Mouse (Mus musculus) stomach, embryonic 14.5 days (tissue): ENCODE results near the gene Mogat2. TPM values are rescaled to one million over a fixed set of nuclear protein-coding genes. Genes with fewer than 3 reads are reported as not detected.

Source experiments
- ATAC-seq: fragments of 200-750 bp; cut with Nextera tagmentation; 2 replicates; pipeline ENCODE4 v1.8.0; 2017; ENCODE audit warnings: low read depth, moderate TSS enrichment; ENCODE audit not compliant: insufficient number of reproducible peaks, insufficient read depth, low FRiP score
- H3K27ac ChIP-seq: fragments of 300-500 bp; sonication (generic); 2 replicates; pipeline ENCODE4 v1.5.1; 2014; ENCODE audit warnings: mild to moderate bottlenecking, low read length, moderate library complexity, mixed read lengths
- H3K27me3 ChIP-seq: fragments of 300-500 bp; sonication (generic); 2 replicates; pipeline ENCODE4 v1.6.1; 2014; ENCODE audit warnings: low read length, control low read depth, mixed read lengths; ENCODE audit not compliant: control insufficient read depth, insufficient read depth
- H3K36me3 ChIP-seq: fragments of 300-500 bp; sonication (generic); 2 replicates; pipeline ENCODE4 v1.6.1; 2014; ENCODE audit warnings: mild to moderate bottlenecking, control low read depth, low read length, moderate library complexity, mixed read lengths; ENCODE audit not compliant: control insufficient read depth, insufficient read depth
- H3K4me1 ChIP-seq: fragments of 300-500 bp; sonication (generic); 2 replicates; pipeline ENCODE4 v1.6.1; 2014; ENCODE audit warnings: low read length, control low read depth, mixed read lengths; ENCODE audit not compliant: control insufficient read depth, insufficient read depth
- H3K4me2 ChIP-seq: fragments of 300-500 bp; sonication (generic); replicated peaks from 2 replicates; pipeline ENCODE4 v1.6.1; 2014; ENCODE audit warnings: low read depth, low read length, control low read depth
- H3K4me3 ChIP-seq: fragments of 300-500 bp; sonication (generic); 2 replicates; pipeline ENCODE4 v1.5.1; 2014; ENCODE audit warnings: low read depth, low read length, control low read depth
- H3K9ac ChIP-seq: fragments of 300-500 bp; sonication (generic); replicated peaks from 2 replicates; pipeline ENCODE4 v1.6.1; 2014; ENCODE audit warnings: low read depth, mild to moderate bottlenecking, control low read depth, low read length, moderate library complexity, mixed read lengths
- H3K9me3 ChIP-seq: fragments of 300-500 bp; sonication (generic); 2 replicates; pipeline ENCODE4 v1.6.1; 2016; ENCODE audit warnings: low read depth, low read length, control low read depth; ENCODE audit not compliant: control insufficient read depth
- WGBS: fragments of 180-500 bp; shearing (Covaris S2); extraction: QIAGEN DNeasy Blood & Tissue Kit; methylation state at CpG from one replicate; pipeline ENCODE4 v1.1.7; 2014; 5-methylcytosine and 5-hydroxymethylcytosine counted together
- polyA plus RNA-seq: library from polyadenylated mRNA; unstranded; fragments of >200 nt; fragmentation: Nextera tagmentation; extraction: Ambion mirVana; gene quantifications from 2 replicates; pipeline ENCODE4 v1.2.1, GENCODE M21; 2014

Mogat2 gene
- polyA plus RNA-seq, 1 experiment from 2014 or later: 7.5 TPM

- Histone ChIP-seq H3K4me1 (0 out of 2 replicates have a peak, but pooled peaks cover 4% of the 10 kb centered on the region), H3K4me2 (no peak overlapping the region), H3K36me3 (no peaks in the 10 kb centered on the region), H3K9ac (no peak overlapping the region), H3K4me3 (no peak overlapping the region), H3K9me3 (no peaks in the 10 kb centered on the region), H3K27me3 (no peaks in the 10 kb centered on the region), H3K27ac (no peak overlapping the region)
- no peak for ATAC-seq
- 64% methylated on average over 7 of the region's 7 CpGs for WGBS
Observed at GRCm38 (mm10) chr7:99230061-99230747, 8.2 kb downstream of the Mogat2 start.

GRCm38 (mm10) chr7:99229411-99229810 lies 9.0 kb downstream of the Mogat2 start:
- no peak overlapping the region for H3K9ac ChIP-seq
- WGBS: 10% methylated on average over 2 of the region's 2 CpGs
- H3K36me3 ChIP-seq: no peaks in the 10 kb centered on the region
- H3K4me1 ChIP-seq: 0 out of 2 replicates have a peak, but pooled peaks cover 8% of the 10 kb centered on the region
- no peaks in the 10 kb centered on the region for H3K9me3 ChIP-seq
- no peak overlapping the region for H3K27ac ChIP-seq
- no peak overlapping the region for H3K4me3 ChIP-seq
- no peak overlapping the region for H3K4me2 ChIP-seq
- H3K27me3 ChIP-seq: no peaks in the 10 kb centered on the region
- ATAC-seq: no peak

- Histone ChIP-seq H3K36me3 (no peaks in the 10 kb centered on the region), H3K9me3 (no peaks in the 10 kb centered on the region), H3K27me3 (no peaks in the 10 kb centered on the region), H3K9ac (no peak overlapping the region), H3K4me1 (0 out of 2 replicates have a peak, but pooled peaks cover 8% of the 10 kb centered on the region), H3K4me2 (no peak overlapping the region), H3K4me3 (no peak overlapping the region), H3K27ac (no peak overlapping the region)
- ATAC-seq: 0 out of 2 replicates have a peak, but pooled peaks have one; percentile 50
- WGBS: 77% methylated on average over 8 of the region's 8 CpGs
Observed at GRCm38 (mm10) chr7:99228825-99229224, 9.6 kb downstream of the Mogat2 start.

- Histone ChIP-seq H3K27ac (no peak overlapping the region), H3K27me3 (no peaks in the 10 kb centered on the region), H3K9me3 (no peaks in the 10 kb centered on the region), H3K9ac (no peak overlapping the region), H3K4me3 (no peak overlapping the region), H3K4me2 (no peak overlapping the region), H3K36me3 (no peaks in the 10 kb centered on the region), H3K4me1 (0 out of 2 replicates have a peak, but pooled peaks cover 8% of the 10 kb centered on the region)
- no peak for ATAC-seq
- WGBS: 96% methylated on average over 4 of the region's 4 CpGs
Observed at GRCm38 (mm10) chr7:99227267-99227666, 11.2 kb downstream of the Mogat2 start.

GRCm38 (mm10) chr7:99226662-99227061 lies 11.8 kb downstream of the Mogat2 start:
- H3K4me2 ChIP-seq: no peak overlapping the region
- H3K9me3 ChIP-seq: no peaks in the 10 kb centered on the region
- H3K9ac ChIP-seq: no peak overlapping the region
- ATAC-seq: no peak
- H3K4me3 ChIP-seq: no peak overlapping the region
- H3K4me1 ChIP-seq: 0 out of 2 replicates have a peak, but pooled peaks cover 8% of the 10 kb centered on the region
- 73% methylated on average over 10 of the region's 10 CpGs for WGBS
- no peaks in the 10 kb centered on the region for H3K27me3 ChIP-seq
- no peaks in the 10 kb centered on the region for H3K36me3 ChIP-seq
- no peak overlapping the region for H3K27ac ChIP-seq

GRCm38 (mm10) chr7:99225421-99225820 lies 13.0 kb downstream of the Mogat2 start:
- WGBS: 72% methylated on average over 6 of the region's 6 CpGs
- no peaks in the 10 kb centered on the region for H3K9me3 ChIP-seq
- no peak overlapping the region for H3K9ac ChIP-seq
- no peaks in the 10 kb centered on the region for H3K36me3 ChIP-seq
- H3K4me2 ChIP-seq: no peak overlapping the region
- H3K4me1 ChIP-seq: 0 out of 2 replicates have a peak, but pooled peaks cover 8% of the 10 kb centered on the region
- no peak for ATAC-seq
- no peaks in the 10 kb centered on the region for H3K27me3 ChIP-seq
- H3K27ac ChIP-seq: no peak overlapping the region
- no peak overlapping the region for H3K4me3 ChIP-seq

- Histone ChIP-seq H3K27ac (no peak overlapping the region), H3K4me2 (no peak overlapping the region), H3K9me3 (no peaks in the 10 kb centered on the region), H3K27me3 (no peaks in the 10 kb centered on the region), H3K4me3 (no peak overlapping the region), H3K9ac (no peak overlapping the region), H3K36me3 (no peaks in the 10 kb centered on the region), H3K4me1 (0 out of 2 replicates have a peak, but pooled peaks cover 6% of the 10 kb centered on the region)
- WGBS: 33% methylated on average over 1 of the region's 1 CpGs
- no peak for ATAC-seq
Observed at GRCm38 (mm10) chr7:99224648-99225190, 13.7 kb downstream of the Mogat2 start.

- ATAC-seq: no peak
- WGBS: 72% methylated on average over 7 of the region's 7 CpGs
- Histone ChIP-seq H3K9me3 (no peaks in the 10 kb centered on the region), H3K36me3 (no peaks in the 10 kb centered on the region), H3K9ac (no peak overlapping the region), H3K27ac (no peak overlapping the region), H3K4me1 (0 out of 2 replicates have a peak, but pooled peaks cover 4% of the 10 kb centered on the region), H3K4me2 (no peak overlapping the region), H3K4me3 (no peak overlapping the region), H3K27me3 (no peaks in the 10 kb centered on the region)
Observed at GRCm38 (mm10) chr7:99224225-99224624, 14.2 kb downstream of the Mogat2 start.
